Mouse (Mus musculus): Measurements from ENCODE around the gene Hoxc12. TPM values are rescaled to one million over a fixed set of nuclear protein-coding genes. Genes with fewer than 3 reads are reported as not detected.

Gene Hoxc12
- polyA plus RNA-seq, 1 experiment from 2014 or later, result not detected

DNA sequence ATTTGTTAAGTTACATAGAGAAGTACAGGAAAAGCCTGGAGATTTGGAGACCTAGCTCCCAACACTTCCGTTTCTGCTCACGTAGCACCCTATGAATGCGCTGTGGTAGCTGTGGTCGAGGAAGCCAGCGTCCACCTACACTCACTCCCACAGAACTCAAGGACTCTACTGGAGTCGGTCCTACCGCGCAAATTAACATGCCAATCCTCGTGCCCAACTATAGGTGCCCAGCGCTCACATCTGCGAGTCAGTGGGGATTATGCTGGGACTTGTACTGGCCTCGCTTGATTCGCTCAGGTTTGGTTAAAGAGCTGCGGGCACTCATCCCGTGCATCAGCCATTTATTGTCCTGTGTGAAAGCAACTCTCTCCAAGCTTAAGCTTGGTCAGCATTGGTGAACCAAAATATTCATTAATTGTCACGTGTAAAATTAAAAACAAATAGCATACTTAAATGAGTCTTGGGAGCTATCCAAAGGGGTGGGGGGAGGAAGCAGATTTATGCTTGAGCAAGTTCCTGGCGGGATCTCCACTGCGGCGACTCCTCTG, 23.4 kb upstream of the Hoxc12 start:
- peaks cover 70% of the 10 kb centered on the region for H3K27me3 ChIP-seq (replicated peaks; ENCODE audit: insufficient read depth, low read length)
- TF ChIP-seq EP300 (IDR thresholded peaks at IDR 0.05) (no peak), CTCF (IDR thresholded peaks at IDR 0.05) (no peak)
- DNase-seq (ENCODE audit: low spot score) (no peak), ATAC-seq (no peak)
- H3K9me3 ChIP-seq (ENCODE audit: low read length), result no peaks in the 10 kb centered on the region
- H3K4me1 ChIP-seq (ENCODE audit: insufficient read depth, low read depth, low read length), result no peaks in the 10 kb centered on the region
- H3K27ac ChIP-seq (ENCODE audit: low read length), result no peak overlapping the region
- WGBS, result 2% methylated on average over 19 of the region's 19 CpGs
- no peaks in the 10 kb centered on the region for H3K36me3 ChIP-seq (ENCODE audit: insufficient read depth, low read length)
- H3K4me2 ChIP-seq (replicated peaks; ENCODE audit: low read depth, low read length), result no peak overlapping the region
- no peak overlapping the region for H3K4me3 ChIP-seq (ENCODE audit: low read depth, low read length)
- no peak overlapping the region for H3K9ac ChIP-seq (replicated peaks; ENCODE audit: low read depth)

DNA sequence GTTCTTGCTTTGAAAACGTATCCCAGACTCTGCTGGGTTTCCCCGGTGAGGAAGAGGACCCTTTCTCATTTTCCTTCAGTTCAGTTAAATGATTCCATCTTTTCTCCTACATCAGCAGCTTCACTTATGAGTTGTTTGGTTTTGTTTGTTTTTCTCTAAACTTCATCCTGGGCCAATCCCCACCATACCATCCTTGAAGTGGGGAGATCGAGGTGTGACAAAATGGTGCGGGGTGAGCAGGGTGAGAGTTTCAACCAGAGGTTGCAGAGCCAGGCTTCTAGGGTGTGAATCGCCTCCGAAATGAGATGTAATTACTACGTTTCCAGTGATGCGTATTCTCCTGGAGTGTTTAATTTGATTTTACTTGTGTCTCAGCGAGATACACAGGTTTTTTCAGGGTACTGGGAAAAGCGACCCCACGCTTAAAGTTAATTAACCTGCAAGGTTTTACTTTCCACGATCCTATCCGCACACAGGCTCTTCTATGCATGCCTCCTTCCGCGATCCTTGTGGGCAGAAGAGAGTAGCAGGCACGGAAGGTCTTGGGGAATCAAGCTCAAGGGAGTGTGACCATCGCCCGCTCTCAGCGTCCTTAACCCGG, 18.5 kb upstream of the Hoxc12 start:
- Histone ChIP-seq H3K4me2 (replicated peaks; ENCODE audit: low read depth, low read length) (no peak overlapping the region), H3K9ac (replicated peaks; ENCODE audit: low read depth) (no peak overlapping the region), H3K9me3 (ENCODE audit: low read length) (no peaks in the 10 kb centered on the region), H3K4me1 (ENCODE audit: insufficient read depth, low read depth, low read length) (no peaks in the 10 kb centered on the region), H3K36me3 (ENCODE audit: insufficient read depth, low read length) (no peaks in the 10 kb centered on the region), H3K27me3 (replicated peaks; ENCODE audit: insufficient read depth, low read length) (peaks cover 84% of the 10 kb centered on the region), H3K4me3 (ENCODE audit: low read depth, low read length) (no peak overlapping the region), H3K27ac (ENCODE audit: low read length) (no peak overlapping the region)
- no peak for ATAC-seq
- whole genome bisulfite sequencing, result 3% methylated on average over 20 of the region's 20 CpGs
- DNase-seq (ENCODE audit: low spot score), result no peak
- TF ChIP-seq EP300 (IDR thresholded peaks at IDR 0.05) (no peak), CTCF (IDR thresholded peaks at IDR 0.05) (no peak)

DNA sequence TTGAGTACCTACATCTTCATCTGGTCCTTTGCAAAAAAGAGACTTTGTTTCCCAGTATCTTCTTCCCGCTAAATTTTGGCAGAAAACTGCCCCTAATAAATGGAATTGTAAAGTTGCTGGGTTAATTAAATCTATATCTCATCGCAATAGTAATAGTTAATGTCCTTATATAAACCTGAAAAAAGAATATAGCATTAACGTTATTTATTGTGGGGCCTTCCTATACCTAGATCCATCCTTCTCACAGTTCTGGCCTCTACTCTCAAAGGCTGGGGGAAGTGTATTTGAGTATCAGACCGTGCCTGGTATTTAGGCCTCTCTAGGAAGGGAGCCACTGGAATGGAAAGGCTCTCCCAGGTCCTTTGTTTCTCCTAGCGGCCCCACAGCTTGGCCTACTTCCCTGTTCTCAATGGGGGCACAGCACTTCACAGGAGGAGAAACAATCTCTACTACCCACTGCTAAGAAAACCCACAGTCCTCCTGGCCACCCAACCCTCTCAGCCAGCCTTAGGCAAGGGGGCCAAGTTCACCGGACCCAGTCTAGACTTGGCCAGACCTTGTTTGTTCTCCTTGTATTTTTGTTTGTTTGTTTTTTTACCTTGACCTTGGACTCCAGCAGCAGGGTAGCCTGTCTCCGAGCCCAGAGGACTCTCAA, 17.8 kb upstream of the Hoxc12 start:
- no peak for DNase-seq (ENCODE audit: low spot score)
- no peak for TF ChIP-seq CTCF (IDR thresholded peaks at IDR 0.05)
- TF ChIP-seq EP300 (IDR thresholded peaks at IDR 0.05), result no peak
- Histone ChIP-seq H3K27ac (ENCODE audit: low read length) (no peak overlapping the region), H3K36me3 (ENCODE audit: insufficient read depth, low read length) (no peaks in the 10 kb centered on the region), H3K4me3 (ENCODE audit: low read depth, low read length) (no peak overlapping the region), H3K4me1 (ENCODE audit: insufficient read depth, low read depth, low read length) (no peaks in the 10 kb centered on the region), H3K9ac (replicated peaks; ENCODE audit: low read depth) (no peak overlapping the region), H3K9me3 (ENCODE audit: low read length) (no peaks in the 10 kb centered on the region), H3K4me2 (replicated peaks; ENCODE audit: low read depth, low read length) (no peak overlapping the region), H3K27me3 (replicated peaks; ENCODE audit: insufficient read depth, low read length) (peaks cover 85% of the 10 kb centered on the region)
- ATAC-seq, result no peak
- 3% methylated on average over 7 of the region's 7 CpGs for WGBS

DNA sequence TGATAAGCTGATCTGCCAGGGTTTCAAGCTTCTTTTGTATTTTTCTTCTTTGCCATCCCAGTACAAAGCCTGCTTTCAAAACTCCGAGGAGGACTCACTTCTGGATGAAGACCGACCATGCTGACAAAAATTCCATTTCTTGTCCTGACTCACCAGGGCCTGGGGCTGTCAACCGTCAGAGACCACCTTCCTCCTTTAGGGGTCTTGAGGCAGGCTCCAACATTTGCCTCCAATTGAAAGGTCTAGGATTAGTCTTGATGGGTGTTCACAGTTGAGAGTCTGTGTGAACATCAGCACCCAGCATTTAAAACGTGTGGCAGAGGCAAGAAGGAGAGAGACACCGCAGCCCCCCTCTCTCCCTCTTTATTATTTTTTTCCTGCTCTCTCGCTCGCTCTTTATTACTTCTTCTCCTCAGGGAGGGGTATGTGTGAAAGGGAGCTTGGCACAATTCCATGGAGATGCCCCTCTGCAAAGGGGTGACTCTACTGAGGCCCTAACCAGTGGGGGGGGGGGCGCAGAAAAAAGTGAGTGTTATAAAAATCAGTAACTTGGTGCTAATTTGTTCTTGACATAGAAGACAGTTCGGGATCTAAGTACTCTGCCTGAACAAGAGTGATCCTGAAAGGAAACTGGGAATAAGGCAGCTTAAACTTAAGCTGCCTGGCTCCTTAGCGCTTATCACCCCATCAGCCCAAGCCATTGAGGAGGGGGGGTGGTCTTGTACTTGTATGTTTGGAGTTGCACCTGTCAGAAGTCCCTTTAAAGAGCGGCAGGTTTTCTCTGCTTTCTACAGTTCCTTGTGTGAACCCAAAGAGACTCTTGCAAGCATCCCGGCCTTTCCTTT, 17.0 kb upstream of the Hoxc12 start:
- Histone ChIP-seq H3K27ac (ENCODE audit: low read length) (no peak overlapping the region), H3K4me1 (ENCODE audit: insufficient read depth, low read depth, low read length) (no peaks in the 10 kb centered on the region), H3K4me3 (ENCODE audit: low read depth, low read length) (no peak overlapping the region), H3K4me2 (replicated peaks; ENCODE audit: low read depth, low read length) (no peak overlapping the region), H3K9me3 (ENCODE audit: low read length) (no peaks in the 10 kb centered on the region), H3K27me3 (replicated peaks; ENCODE audit: insufficient read depth, low read length) (peaks cover 83% of the 10 kb centered on the region), H3K36me3 (ENCODE audit: insufficient read depth, low read length) (no peaks in the 10 kb centered on the region), H3K9ac (replicated peaks; ENCODE audit: low read depth) (no peak overlapping the region)
- TF ChIP-seq EP300 (IDR thresholded peaks at IDR 0.05), result no peak
- no peak for DNase-seq (ENCODE audit: low spot score)
- WGBS, result 4% methylated on average over 12 of the region's 12 CpGs
- ATAC-seq, result no peak

DNA sequence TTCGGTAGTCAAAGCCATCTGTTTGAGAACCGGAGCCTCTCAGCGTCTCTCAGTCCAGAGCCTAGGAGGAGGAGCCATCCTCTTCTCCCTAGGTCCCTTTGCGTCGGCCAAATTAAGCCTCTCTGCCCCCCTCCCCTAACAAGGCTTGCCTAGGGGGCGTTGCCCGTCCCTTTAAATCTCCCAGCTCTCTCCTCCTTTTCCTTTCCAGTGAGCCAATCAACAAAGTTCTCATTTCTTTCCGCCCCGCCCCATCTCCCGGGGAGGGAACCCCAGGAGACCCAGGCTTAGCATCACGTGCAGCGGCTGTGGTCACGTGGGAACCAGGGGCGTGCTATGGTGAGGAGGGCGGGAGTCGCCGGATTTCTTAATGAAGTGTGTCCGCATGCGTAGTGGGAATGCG, 15.9 kb upstream of the Hoxc12 start:
- ATAC-seq, result peak; percentile 67
- H3K27me3 ChIP-seq (replicated peaks; ENCODE audit: insufficient read depth, low read length), result peaks cover 80% of the 10 kb centered on the region
- H3K27ac ChIP-seq (ENCODE audit: low read length), result no peak overlapping the region
- no peak overlapping the region for H3K9ac ChIP-seq (replicated peaks; ENCODE audit: low read depth)
- under 1% methylated on average over 17 of the region's 20 CpGs for WGBS
- no peaks in the 10 kb centered on the region for H3K4me1 ChIP-seq (ENCODE audit: insufficient read depth, low read depth, low read length)
- peak overlapping the region; percentile 5; the same call in 1 of the 2 replicates for H3K4me3 ChIP-seq (ENCODE audit: low read depth, low read length)
- peak; percentile 38 for DNase-seq (ENCODE audit: low spot score)
- no peaks in the 10 kb centered on the region for H3K9me3 ChIP-seq (ENCODE audit: low read length)
- no peak for TF ChIP-seq EP300 (IDR thresholded peaks at IDR 0.05)
- TF ChIP-seq CTCF (IDR thresholded peaks at IDR 0.05), result no peak
- 0 out of 2 replicates have a peak overlapping the region, but pooled peaks have one; percentile 14 for H3K4me2 ChIP-seq (replicated peaks; ENCODE audit: low read depth, low read length)
- H3K36me3 ChIP-seq (ENCODE audit: insufficient read depth, low read length), result no peaks in the 10 kb centered on the region

All from lung, postnatal 0 days (tissue).